Mouse (Mus musculus) adrenal gland, postnatal 10 days (tissue): Measurements from ENCODE around the gene Ip6k1. TPM values are rescaled to one million over a fixed set of nuclear protein-coding genes. Genes with fewer than 3 reads are reported as not detected.

Source experiments
- DNase-seq: peaks from one replicate; pipeline ENCODE4 v3.0.0; 2021; ENCODE audit warnings: mixed read lengths
- total RNA-seq, 2 experiments: library from RNA; stranded (reverse); gene quantifications; 2 replicates each; pipeline ENCODE4 v1.2.3; 2021

The Ip6k1 gene
- total RNA-seq, 2 experiments from 2014 or later: 88.7 to 97.3 TPM

- no peak for DNase-seq
Measured at GRCm38 (mm10) chr9:108058291-108058690, 56.0 kb downstream of the Ip6k1 start.

- DNase-seq: no peak
Measured at GRCm38 (mm10) chr9:108062142-108062541, 59.8 kb downstream of the Ip6k1 start.

- DNase-seq: no peak
Measured at GRCm38 (mm10) chr9:108063361-108063760, 61.1 kb downstream of the Ip6k1 start.

- DNase-seq: peak; percentile 81
Measured at GRCm38 (mm10) chr9:108065491-108066011, 63.2 kb downstream of the Ip6k1 start.

GRCm38 (mm10) chr9:108067199-108067598 is 64.9 kb downstream of the Ip6k1 start:
- DNase-seq: no peak

GRCm38 (mm10) chr9:108067900-108068299 is 65.6 kb downstream of the Ip6k1 start:
- DNase-seq: peak; percentile 89

- no peak for DNase-seq
Measured at GRCm38 (mm10) chr9:108069007-108069406, 66.7 kb downstream of the Ip6k1 start.

- no peak for DNase-seq
Measured at GRCm38 (mm10) chr9:108069529-108069928, 67.2 kb downstream of the Ip6k1 start.

GRCm38 (mm10) chr9:108071801-108072200 is 69.5 kb downstream of the Ip6k1 start:
- DNase-seq: no peak

- DNase-seq: no peak
Measured at GRCm38 (mm10) chr9:108072481-108072924, 70.2 kb downstream of the Ip6k1 start.

- no peak for DNase-seq
Measured at GRCm38 (mm10) chr9:108073141-108073930, 71.0 kb downstream of the Ip6k1 start.

- DNase-seq: no peak
Measured at GRCm38 (mm10) chr9:108080168-108080567, 77.9 kb downstream of the Ip6k1 start, which contains the start of gene Mst1. TSS of gene Mst1 (plus strand) at chr9:108080436.

- DNase-seq: no peak
Measured at GRCm38 (mm10) chr9:108082549-108082948, 80.2 kb downstream of the Ip6k1 start.

- DNase-seq: no peak
Measured at GRCm38 (mm10) chr9:108082988-108083431, 80.7 kb downstream of the Ip6k1 start, which contains the start of gene Rnf123. TSS of gene Rnf123 (minus strand) at chr9:108083346.

GRCm38 (mm10) chr9:108083561-108083960 is 81.3 kb downstream of the Ip6k1 start:
- no peak for DNase-seq

- DNase-seq: no peak
Measured at GRCm38 (mm10) chr9:108085261-108085660, 83.0 kb downstream of the Ip6k1 start.

- DNase-seq: no peak
Measured at GRCm38 (mm10) chr9:108090611-108091120, 88.4 kb downstream of the Ip6k1 start.

GRCm38 (mm10) chr9:108093586-108093985 is 91.3 kb downstream of the Ip6k1 start:
- DNase-seq: no peak

- DNase-seq: peak; percentile 98
Measured at GRCm38 (mm10) chr9:108094184-108094941, 92.1 kb downstream of the Ip6k1 start, which contains the start of gene Apeh. TSS of gene Apeh (minus strand) at chr9:108094606.

- DNase-seq: peak; percentile 56
Measured at GRCm38 (mm10) chr9:108094998-108095411, 92.7 kb downstream of the Ip6k1 start.

GRCm38 (mm10) chr9:108095518-108095917 is 93.2 kb downstream of the Ip6k1 start:
- peak; percentile 78 for DNase-seq

GRCm38 (mm10) chr9:108095949-108096712 is 93.8 kb downstream of the Ip6k1 start:
- no peak for DNase-seq
